Mouse (Mus musculus) midbrain, embryonic 15.5 days (tissue): ENCODE data around the gene Ednrb. TPM values are rescaled to one million over a fixed set of nuclear protein-coding genes. Genes with fewer than 3 reads are reported as not detected.
"Not testable (repeated sequence)": the region's sequence is repeated elsewhere in the genome, so short reads cannot be mapped to it uniquely, and the experiment has no call there.

Source experiments
- ATAC-seq: fragments of 200-750 bp; cut with Nextera tagmentation; replicated peaks from 2 replicates; pipeline ENCODE4 v1.8.0; 2017; ENCODE audit warnings: moderate TSS enrichment
- H3K27ac ChIP-seq: fragments of 300-500 bp; sonication (generic); 2 replicates; pipeline ENCODE4 v1.5.1; 2015; ENCODE audit warnings: mild to moderate bottlenecking, inconsistent platforms
- H3K27me3 ChIP-seq: fragments of 300-500 bp; sonication (generic); replicated peaks from 2 replicates; pipeline ENCODE4 v1.6.1; 2015; ENCODE audit warnings: inconsistent platforms
- H3K36me3 ChIP-seq: fragments of 300-500 bp; sonication (generic); replicated peaks from 2 replicates; pipeline ENCODE4 v1.6.1; 2015; ENCODE audit warnings: inconsistent platforms
- H3K4me1 ChIP-seq: fragments of 300-500 bp; sonication (generic); 2 replicates; pipeline ENCODE4 v1.6.1; 2015; ENCODE audit warnings: inconsistent platforms
- H3K4me2 ChIP-seq: fragments of 300-500 bp; sonication (generic); 2 replicates; pipeline ENCODE4 v1.6.1; 2015; ENCODE audit warnings: inconsistent platforms, mild to moderate bottlenecking, moderate library complexity
- H3K4me3 ChIP-seq: fragments of 300-500 bp; sonication (generic); 2 replicates; pipeline ENCODE4 v1.5.1; 2015; ENCODE audit warnings: mild to moderate bottlenecking, inconsistent platforms
- H3K9ac ChIP-seq: fragments of 300-500 bp; sonication (generic); 2 replicates; pipeline ENCODE4 v1.6.1; 2015; ENCODE audit warnings: mild to moderate bottlenecking, inconsistent platforms
- H3K9me3 ChIP-seq: fragments of 300-500 bp; sonication (generic); 2 replicates; pipeline ENCODE4 v1.6.1; 2016; ENCODE audit warnings: inconsistent platforms
- WGBS: fragments of 180-500 bp; shearing (Covaris S2); methylation state at CpG from one replicate; pipeline ENCODE4 v1.1.7; 2015; ENCODE audit warnings: mixed read lengths; 5-methylcytosine and 5-hydroxymethylcytosine counted together
- polyA plus RNA-seq: library from polyadenylated mRNA; unstranded; fragments of >200 nt; fragmentation: Nextera tagmentation; extraction: Ambion mirVana; gene quantifications from 2 replicates; pipeline ENCODE4 v1.2.1, GENCODE M21; 2015

The Ednrb gene
- polyA plus RNA-seq, 1 experiment from 2014 or later: 84.8 TPM

GRCm38 (mm10) chr14:103815542-103815941, 28.7 kb downstream of the Ednrb start:
- H3K9ac ChIP-seq: no peak overlapping the region
- ATAC-seq: no peak
- H3K27me3 ChIP-seq: no peaks in the 10 kb centered on the region
- no peaks in the 10 kb centered on the region for H3K4me1 ChIP-seq
- H3K4me3 ChIP-seq: no peak overlapping the region
- no peak overlapping the region for H3K27ac ChIP-seq
- 69% methylated on average over 16 of the region's 16 CpGs for WGBS
- no peaks in the 10 kb centered on the region for H3K36me3 ChIP-seq
- no peaks in the 10 kb centered on the region for H3K9me3 ChIP-seq
- H3K4me2 ChIP-seq: no peak overlapping the region

GRCm38 (mm10) chr14:103814015-103814691, 30.0 kb downstream of the Ednrb start:
- 77% methylated on average over 10 of the region's 10 CpGs for WGBS
- no peaks in the 10 kb centered on the region for H3K4me1 ChIP-seq
- no peaks in the 10 kb centered on the region for H3K27me3 ChIP-seq
- no peaks in the 10 kb centered on the region for H3K36me3 ChIP-seq
- no peaks in the 10 kb centered on the region for H3K9me3 ChIP-seq
- ATAC-seq: no peak
- H3K4me3 ChIP-seq: no peak overlapping the region
- H3K9ac ChIP-seq: no peak overlapping the region
- H3K4me2 ChIP-seq: no peak overlapping the region
- H3K27ac ChIP-seq: no peak overlapping the region

GRCm38 (mm10) chr14:103813246-103813645, 31.0 kb downstream of the Ednrb start:
- Histone ChIP-seq H3K4me2 (no peak overlapping the region), H3K9me3 (no peaks in the 10 kb centered on the region), H3K36me3 (no peaks in the 10 kb centered on the region), H3K27ac (no peak overlapping the region), H3K27me3 (no peaks in the 10 kb centered on the region), H3K4me3 (no peak overlapping the region), H3K9ac (no peak overlapping the region), H3K4me1 (no peaks in the 10 kb centered on the region)
- ATAC-seq: no peak
- WGBS: 85% methylated on average over 3 of the region's 3 CpGs

- no peak overlapping the region for H3K4me2 ChIP-seq
- no peak overlapping the region for H3K9ac ChIP-seq
- no peaks in the 10 kb centered on the region for H3K4me1 ChIP-seq
- no peaks in the 10 kb centered on the region for H3K9me3 ChIP-seq
- no peaks in the 10 kb centered on the region for H3K36me3 ChIP-seq
- ATAC-seq: no peak
- no peak overlapping the region for H3K4me3 ChIP-seq
- no peak overlapping the region for H3K27ac ChIP-seq
- whole genome bisulfite sequencing: 91% methylated on average over 7 of the region's 7 CpGs
- no peaks in the 10 kb centered on the region for H3K27me3 ChIP-seq
These were observed 32.9 kb downstream of the Ednrb start for GRCm38 (mm10) chr14:103811291-103811690.

- ATAC-seq: no peak
- Histone ChIP-seq H3K4me3 (no peak overlapping the region), H3K36me3 (no peaks in the 10 kb centered on the region), H3K9ac (no peak overlapping the region), H3K4me1 (no peaks in the 10 kb centered on the region), H3K9me3 (no peaks in the 10 kb centered on the region), H3K27me3 (no peaks in the 10 kb centered on the region), H3K27ac (no peak overlapping the region), H3K4me2 (no peak overlapping the region)
- WGBS: 78% methylated on average over 4 of the region's 4 CpGs
These were observed 40.1 kb downstream of the Ednrb start for GRCm38 (mm10) chr14:103803907-103804659.

- H3K4me1 ChIP-seq: 0 out of 2 replicates have a peak, but pooled peaks cover 7% of the 10 kb centered on the region
- H3K27ac ChIP-seq: no peak overlapping the region
- no peaks in the 10 kb centered on the region for H3K9me3 ChIP-seq
- ATAC-seq: no peak
- 93% methylated on average over 3 of the region's 3 CpGs for WGBS
- no peaks in the 10 kb centered on the region for H3K27me3 ChIP-seq
- no peak overlapping the region for H3K9ac ChIP-seq
- H3K4me3 ChIP-seq: no peak overlapping the region
- no peaks in the 10 kb centered on the region for H3K36me3 ChIP-seq
- no peak overlapping the region for H3K4me2 ChIP-seq
These were observed 47.1 kb downstream of the Ednrb start for GRCm38 (mm10) chr14:103797123-103797522.

GRCm38 (mm10) chr14:103795591-103795990, 48.6 kb downstream of the Ednrb start:
- H3K4me2 ChIP-seq: no peak overlapping the region
- 0 out of 2 replicates have a peak, but pooled peaks cover 7% of the 10 kb centered on the region for H3K4me1 ChIP-seq
- H3K9me3 ChIP-seq: no peaks in the 10 kb centered on the region
- no peak overlapping the region for H3K27ac ChIP-seq
- no peak overlapping the region for H3K9ac ChIP-seq
- no peak overlapping the region for H3K4me3 ChIP-seq
- no peak for ATAC-seq
- no peaks in the 10 kb centered on the region for H3K36me3 ChIP-seq
- 93% methylated on average over 1 of the region's 1 CpGs for WGBS
- no peaks in the 10 kb centered on the region for H3K27me3 ChIP-seq

- Histone ChIP-seq H3K4me1 (0 out of 2 replicates have a peak, but pooled peaks cover 7% of the 10 kb centered on the region), H3K9ac (no peak overlapping the region), H3K4me3 (no peak overlapping the region), H3K36me3 (no peaks in the 10 kb centered on the region), H3K9me3 (no peaks in the 10 kb centered on the region), H3K4me2 (no peak overlapping the region), H3K27me3 (no peaks in the 10 kb centered on the region), H3K27ac (no peak overlapping the region)
- 57% methylated on average over 5 of the region's 5 CpGs for WGBS
- no peak for ATAC-seq
These were observed 50.8 kb downstream of the Ednrb start for GRCm38 (mm10) chr14:103793409-103793808.

- Histone ChIP-seq H3K4me1 (0 out of 2 replicates have a peak, but pooled peaks cover 7% of the 10 kb centered on the region), H3K4me3 (no peak overlapping the region), H3K9me3 (no peaks in the 10 kb centered on the region), H3K36me3 (no peaks in the 10 kb centered on the region), H3K4me2 (no peak overlapping the region), H3K9ac (no peak overlapping the region), H3K27me3 (no peaks in the 10 kb centered on the region), H3K27ac (no peak overlapping the region)
- no peak for ATAC-seq
- 8% methylated on average over 1 of the region's 1 CpGs for WGBS
These were observed 51.5 kb downstream of the Ednrb start for GRCm38 (mm10) chr14:103792726-103793125.

- Histone ChIP-seq H3K9ac (no peak overlapping the region), H3K4me1 (no peaks in the 10 kb centered on the region), H3K9me3 (no peaks in the 10 kb centered on the region), H3K36me3 (no peaks in the 10 kb centered on the region), H3K4me2 (no peak overlapping the region), H3K27ac (no peak overlapping the region), H3K27me3 (no peaks in the 10 kb centered on the region), H3K4me3 (no peak overlapping the region)
- ATAC-seq: no peak
- 86% methylated on average over 2 of the region's 2 CpGs for WGBS
These were observed 56.7 kb downstream of the Ednrb start for GRCm38 (mm10) chr14:103787547-103787946.

GRCm38 (mm10) chr14:103785096-103785965, 58.9 kb downstream of the Ednrb start:
- no peak overlapping the region for H3K4me3 ChIP-seq
- WGBS: 89% methylated on average over 9 of the region's 9 CpGs

GRCm38 (mm10) chr14:103780336-103780735, 63.9 kb downstream of the Ednrb start:
- Histone ChIP-seq H3K27ac (peak overlapping the region; percentile 7; the same call in 1 of the 2 replicates), H3K4me1 (peaks cover 18% of the 10 kb centered on the region)
- ATAC-seq, H3K4me3 ChIP-seq, H3K4me2 ChIP-seq, H3K27me3 ChIP-seq, H3K36me3 ChIP-seq, H3K9ac ChIP-seq, H3K9me3 ChIP-seq: not testable (repeated sequence)
- WGBS: 96% methylated on average over 6 of the region's 6 CpGs

More at GRCm38 (mm10) chr14:103785096-103785965, 58.9 kb downstream of the Ednrb start:
- Histone ChIP-seq H3K36me3 (no peaks in the 10 kb centered on the region), H3K9me3 (no peaks in the 10 kb centered on the region), H3K27ac (no peak overlapping the region), H3K27me3 (no peaks in the 10 kb centered on the region), H3K9ac (no peak overlapping the region), H3K4me2 (no peak overlapping the region), H3K4me1 (no peaks in the 10 kb centered on the region)
- no peak for ATAC-seq
